Mouse (Mus musculus): ENCODE results near the gene Prdx4. TPM values are rescaled to one million over a fixed set of nuclear protein-coding genes. Genes with fewer than 3 reads are reported as not detected.
A peak's percentile ranks its signal among the peaks of the same experiment; 100 is the strongest.
"Not testable (repeated sequence)": the region's sequence is repeated elsewhere in the genome, so short reads cannot be mapped to it uniquely, and the experiment has no call there.

Prdx4 gene
- 124 and 167 TPM in 2 replicates for total RNA-seq (2015)
- total RNA-seq (2017) = 122 and 137 TPM in 2 replicates

GRCm38 (mm10) chrX:155340654-155341053 lies at the start of gene Prdx4:
Gene Prdx4 (minus strand): TSS chrX:155340754.
- ATAC-seq (ENCODE audit: poor library complexity, severe bottlenecking) = no peak

GRCm38 (mm10) chrX:155376538-155376937 lies 36.0 kb upstream of the Prdx4 start:
- peak; percentile 71 for ATAC-seq (ENCODE audit: poor library complexity, severe bottlenecking)

GRCm38 (mm10) chrX:155375458-155375857 lies 34.9 kb upstream of the Prdx4 start:
- 0 out of 2 replicates have a peak, but pooled peaks have one; percentile 35 for ATAC-seq (ENCODE audit: poor library complexity, severe bottlenecking)

GRCm38 (mm10) chrX:155370110-155370509 lies 29.6 kb upstream of the Prdx4 start:
- ATAC-seq (ENCODE audit: poor library complexity, severe bottlenecking) = not testable (repeated sequence)

- no peak for ATAC-seq (ENCODE audit: poor library complexity, severe bottlenecking)
Measured at GRCm38 (mm10) chrX:155365095-155365494, 24.5 kb upstream of the Prdx4 start.

- peak; percentile 71 for ATAC-seq (ENCODE audit: poor library complexity, severe bottlenecking)
Measured at GRCm38 (mm10) chrX:155346249-155346648, 5.7 kb upstream of the Prdx4 start.

- ATAC-seq (ENCODE audit: poor library complexity, severe bottlenecking) = peak; percentile 96
Measured at GRCm38 (mm10) chrX:155337905-155338721, 2.4 kb downstream of the Prdx4 start.

GRCm38 (mm10) chrX:155337567-155337904 lies 3.0 kb downstream of the Prdx4 start:
- no peak for ATAC-seq (ENCODE audit: poor library complexity, severe bottlenecking)

- ATAC-seq (ENCODE audit: poor library complexity, severe bottlenecking) = peak; percentile 77
Measured at GRCm38 (mm10) chrX:155318005-155318404, 22.5 kb downstream of the Prdx4 start.

- ATAC-seq (ENCODE audit: poor library complexity, severe bottlenecking) = peak; percentile 54; the same call in 1 of the 2 replicates
Measured at GRCm38 (mm10) chrX:155306390-155306789, 34.2 kb downstream of the Prdx4 start.

- ATAC-seq (ENCODE audit: poor library complexity, severe bottlenecking) = peak; percentile 89
Measured at GRCm38 (mm10) chrX:155280427-155281044, 60.0 kb downstream of the Prdx4 start.

GRCm38 (mm10) chrX:155278483-155278882 lies 62.1 kb downstream of the Prdx4 start:
- ATAC-seq (ENCODE audit: poor library complexity, severe bottlenecking) = peak; percentile 77

Other genes starting within 250 kb of the Prdx4 start
- gene Magea2, start 247.1 kb downstream of the Prdx4 start, total RNA-seq (2015) = not detected in 2 replicates
- gene Magea2, start 247.1 kb downstream of the Prdx4 start, total RNA-seq (2017) = not detected in 2 replicates
- not detected in 2 replicates for gene Cldn34b2, start 212.3 kb downstream of the Prdx4 start, total RNA-seq (2015)
- gene Cldn34b2, start 212.3 kb downstream of the Prdx4 start, total RNA-seq (2017) = not detected in 2 replicates
- gene Sat1, start 124.3 kb downstream of the Prdx4 start, total RNA-seq (2015) = 801 and 834 TPM in 2 replicates
- gene Sat1, start 124.3 kb downstream of the Prdx4 start, total RNA-seq (2017) = 703 and 873 TPM in 2 replicates
- 105 and 124 TPM in 2 replicates for gene Acot9, start 78.3 kb downstream of the Prdx4 start, total RNA-seq (2015)
- gene Acot9, start 78.3 kb downstream of the Prdx4 start, total RNA-seq (2017) = 109 and 111 TPM in 2 replicates